In genomic region chr3:140988247-140988646, GRCm38 (mm10) we compare ENCODE assay signal across 11 mouse cellular contexts.
"Had no signal": no experiment of that assay in that cellular context is flagged by ENCODE, and none has a peak within 500 bp of the region (broad histone marks: within the 10 kb centered on the region; RNA-seq: fewer than 3 reads in every experiment).

No protein-coding gene starts in this region.

- DNase-seq: kidney, postnatal 25 days; layer of hippocampus, adult 9-11 months; liver; liver, embryonic 13.5 days; lung, adult 2 months; lung, postnatal 14 days; lung, postnatal 4 days; midbrain, embryonic 14.5 days; right cerebral cortex, postnatal 14 days; spleen, adult 18-20 months; thymus, postnatal 25 days had no signal
